Mouse (Mus musculus): ENCODE measurements around the gene Narf. TPM values are rescaled to one million over a fixed set of nuclear protein-coding genes. Genes with fewer than 3 reads are reported as not detected.

Gene Narf
- polyA plus RNA-seq, 1 experiment from 2014 or later, result 121 TPM

DNA sequence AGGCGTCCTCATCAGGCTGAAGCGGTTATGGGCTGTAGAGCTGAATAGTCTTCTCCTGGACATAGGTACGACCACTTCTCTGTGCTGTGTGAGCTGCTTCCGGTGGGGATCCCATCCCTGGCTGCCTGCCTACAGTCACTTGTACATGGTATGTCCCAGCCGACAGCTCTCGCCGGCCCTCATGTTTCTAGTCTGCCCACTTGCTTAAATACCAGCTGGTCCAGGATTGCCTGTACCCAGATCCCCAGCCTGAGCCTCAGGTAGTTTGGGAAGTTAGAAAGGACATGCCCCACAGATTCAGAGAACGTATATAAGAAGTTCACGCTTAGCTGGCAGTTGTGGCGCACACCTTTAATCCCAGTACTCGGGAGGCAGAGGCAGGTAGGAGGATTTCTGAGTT, 17.3 kb upstream of the Narf start:
- Histone ChIP-seq H3K27ac (no peak overlapping the region), H3K9ac (no peak overlapping the region), H3K27me3 (replicated peaks) (no peaks in the 10 kb centered on the region), H3K9me3 (replicated peaks) (no peaks in the 10 kb centered on the region), H3K4me3 (no peak overlapping the region), H3K4me2 (no peak overlapping the region), H3K36me3 (peaks cover 77% of the 10 kb centered on the region), H3K4me1 (peaks cover 3% of the 10 kb centered on the region; the same call in 1 of the 2 replicates)
- ATAC-seq, result no peak
- 85% methylated on average over 11 of the region's 11 CpGs for WGBS (ENCODE audit: insufficient replicate concordance)

DNA sequence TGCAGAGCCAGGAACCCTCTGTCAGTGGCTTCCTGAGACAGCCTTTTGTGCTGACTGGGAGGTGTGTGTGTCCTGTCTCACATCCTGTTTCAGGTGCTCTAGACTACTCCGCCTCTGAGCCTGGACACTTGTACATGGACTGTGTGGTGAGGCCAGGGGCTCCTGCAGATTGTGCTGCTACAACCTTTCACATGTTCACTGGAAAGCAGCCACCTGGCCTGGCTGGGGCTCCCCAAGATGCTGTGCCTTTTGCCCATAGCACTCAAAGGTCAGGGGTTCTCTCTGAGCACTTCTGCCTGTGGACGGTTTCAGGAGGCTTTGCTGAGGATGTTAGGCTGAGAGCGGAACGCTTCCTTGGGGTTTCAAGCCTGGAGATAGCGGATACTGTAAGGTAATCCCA, 16.3 kb upstream of the Narf start:
- WGBS (ENCODE audit: insufficient replicate concordance), result 81% methylated on average over 5 of the region's 5 CpGs
- H3K9ac ChIP-seq, result no peak overlapping the region
- no peak overlapping the region for H3K4me2 ChIP-seq
- peaks cover 4% of the 10 kb centered on the region; the same call in 1 of the 2 replicates for H3K4me1 ChIP-seq
- H3K4me3 ChIP-seq, result no peak overlapping the region
- H3K27me3 ChIP-seq (replicated peaks), result no peaks in the 10 kb centered on the region
- no peak overlapping the region for H3K27ac ChIP-seq
- peaks cover 87% of the 10 kb centered on the region for H3K36me3 ChIP-seq
- no peaks in the 10 kb centered on the region for H3K9me3 ChIP-seq (replicated peaks)
- ATAC-seq, result no peak

DNA sequence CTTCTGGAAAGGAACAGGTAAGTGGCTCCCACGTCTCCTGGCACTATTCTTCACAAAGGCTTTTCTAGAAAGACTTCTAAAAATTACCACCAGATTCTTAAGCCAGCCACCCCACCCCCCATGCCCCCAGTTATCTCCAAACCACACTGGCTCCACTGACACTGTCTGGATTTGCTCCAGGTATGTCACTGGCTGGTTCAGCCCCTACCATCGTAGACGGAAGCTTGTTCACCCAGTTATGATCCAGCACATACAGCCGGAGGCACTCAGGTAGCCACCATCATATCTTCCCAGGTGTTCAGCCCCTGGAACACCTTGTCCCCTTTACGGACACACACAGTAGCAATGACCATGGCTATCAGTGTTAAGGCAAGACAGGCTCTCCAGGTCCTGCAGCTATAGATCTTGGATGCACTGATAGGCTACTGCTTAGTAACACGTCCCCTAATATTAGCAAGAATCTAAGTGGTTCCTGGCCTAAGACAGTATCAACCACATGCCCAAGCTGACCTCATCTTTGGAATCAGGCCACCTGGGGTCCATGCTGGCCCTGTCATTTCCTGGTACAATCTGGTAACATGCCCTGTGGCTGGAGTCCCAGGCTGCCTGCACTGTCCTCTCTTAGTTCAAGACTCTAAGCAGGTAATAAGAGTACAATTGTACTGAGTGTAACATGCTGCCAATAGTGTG, 15.6 kb upstream of the Narf start:
- Histone ChIP-seq H3K4me2 (no peak overlapping the region), H3K36me3 (peaks cover 91% of the 10 kb centered on the region), H3K27me3 (replicated peaks) (no peaks in the 10 kb centered on the region), H3K9ac (no peak overlapping the region), H3K4me1 (peaks cover 7% of the 10 kb centered on the region; the same call in 1 of the 2 replicates), H3K27ac (no peak overlapping the region), H3K4me3 (no peak overlapping the region), H3K9me3 (replicated peaks) (no peaks in the 10 kb centered on the region)
- 75% methylated on average over 6 of the region's 6 CpGs for WGBS (ENCODE audit: insufficient replicate concordance)
- ATAC-seq, result no peak

DNA sequence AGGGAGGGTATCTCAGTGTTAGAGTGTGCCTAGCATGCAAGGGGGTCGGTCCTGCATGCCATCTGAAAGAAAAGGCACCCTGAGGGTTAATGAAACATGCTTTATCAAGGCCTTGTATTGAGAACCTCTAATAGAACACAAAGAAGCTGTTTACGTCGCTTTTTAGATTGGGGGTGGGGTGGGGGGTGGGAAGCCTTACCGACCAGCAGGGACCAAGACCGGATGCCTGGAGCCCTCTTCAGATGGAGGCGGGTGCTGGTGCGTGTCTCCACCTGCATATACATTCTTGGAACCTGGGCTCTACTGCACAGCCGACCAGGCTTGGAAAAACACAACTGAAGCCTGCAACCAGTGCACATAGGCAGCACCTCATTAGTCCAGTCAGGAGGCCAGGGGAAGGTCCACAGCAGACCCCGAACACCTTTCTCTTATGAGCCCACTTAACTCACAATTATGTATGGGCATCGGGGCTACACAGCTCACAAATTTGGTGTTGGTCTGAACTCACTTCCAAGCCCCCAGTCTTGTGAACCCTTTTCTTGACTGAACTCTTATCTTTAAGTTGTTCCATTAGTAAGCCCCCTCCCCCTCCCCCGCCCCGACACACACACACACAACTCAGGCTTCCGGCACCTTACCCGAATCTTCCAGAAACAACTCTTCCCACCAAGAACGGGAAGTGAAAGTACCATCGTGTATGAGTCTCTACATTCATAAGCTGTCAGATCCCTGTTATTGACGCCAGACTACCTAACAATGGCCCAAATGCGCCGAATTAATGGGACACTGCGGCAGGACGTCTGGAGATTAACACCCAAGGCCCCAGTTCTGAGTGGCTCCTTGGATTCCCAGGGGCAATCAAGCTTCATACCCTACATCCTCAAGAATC, 8.7 kb upstream of the Narf start:
- WGBS (ENCODE audit: insufficient replicate concordance), result 15% methylated on average over 21 of the region's 21 CpGs
- ATAC-seq, result peak; percentile 2; the same call in 1 of the 2 replicates
- peak overlapping the region; percentile 87 for H3K27ac ChIP-seq
- peak overlapping the region; percentile 83 for H3K4me3 ChIP-seq
- no peaks in the 10 kb centered on the region for H3K27me3 ChIP-seq (replicated peaks)
- H3K9me3 ChIP-seq (replicated peaks), result no peaks in the 10 kb centered on the region
- H3K36me3 ChIP-seq, result peaks cover 44% of the 10 kb centered on the region
- peak overlapping the region; percentile 88 for H3K4me2 ChIP-seq
- H3K9ac ChIP-seq, result peak overlapping the region; percentile 85
- H3K4me1 ChIP-seq, result peaks cover 60% of the 10 kb centered on the region

DNA sequence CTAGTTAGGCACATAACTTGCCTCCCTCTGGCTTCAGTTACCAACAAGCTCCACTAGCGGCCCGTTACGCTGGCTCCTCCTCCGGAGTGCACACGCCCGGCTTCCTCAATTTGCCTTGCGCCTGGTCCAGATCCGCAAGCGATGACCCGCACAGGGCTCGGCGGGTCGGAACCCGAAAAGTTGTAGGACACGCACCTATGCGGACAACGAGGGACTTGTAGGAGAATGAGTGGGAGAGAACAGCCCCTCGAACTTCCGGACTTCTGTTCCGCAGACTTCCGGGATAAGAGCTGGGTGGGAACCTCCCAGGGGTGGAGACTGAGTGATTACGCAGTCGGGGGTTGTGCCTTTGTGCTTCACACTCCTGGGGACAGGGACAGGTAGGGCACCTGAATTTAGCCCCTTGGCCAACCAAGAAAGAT, 8.0 kb upstream of the Narf start, which contains the start of gene Cybc1:
TSS of gene Cybc1 (minus strand) at position 305 of the 422 bp plus-strand sequence.
- H3K4me3 ChIP-seq, result peak within 1 kb of the TSS; percentile 83
- H3K4me2 ChIP-seq, result peak within 1 kb of the TSS; percentile 88
- no peaks in the 10 kb centered on the region for H3K9me3 ChIP-seq (replicated peaks)
- H3K36me3 ChIP-seq, result peaks cover 38% of the 10 kb centered on the region
- H3K27me3 ChIP-seq (replicated peaks), result no peaks in the 10 kb centered on the region
- peak within 1 kb of the TSS; percentile 87 for H3K27ac ChIP-seq
- peak; percentile 91 for ATAC-seq
- 3% methylated on average over 23 of the region's 23 CpGs for WGBS (ENCODE audit: insufficient replicate concordance)
- peak within 1 kb of the TSS; percentile 85 for H3K9ac ChIP-seq
- peaks cover 65% of the 10 kb centered on the region for H3K4me1 ChIP-seq

DNA sequence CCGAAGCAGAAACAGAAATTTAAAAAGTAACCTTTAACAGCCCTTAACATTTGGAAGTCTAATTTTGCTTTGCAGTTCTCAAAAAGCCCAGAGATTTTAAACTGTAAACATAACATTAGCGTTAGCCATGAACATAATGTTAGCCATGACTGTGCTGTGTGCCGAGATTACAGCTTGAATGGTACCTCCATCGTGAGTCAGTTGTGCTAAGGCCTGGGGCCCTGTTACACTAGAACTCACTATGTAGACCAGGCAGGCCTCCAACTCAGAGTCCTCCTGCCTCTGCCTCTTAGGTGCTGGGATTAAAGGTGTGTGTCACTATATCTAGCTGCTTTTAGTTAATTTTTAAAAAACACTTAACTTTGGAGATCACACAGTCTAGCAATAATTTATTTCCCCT, 5.9 kb upstream of the Narf start:
- H3K27ac ChIP-seq, result peak overlapping the region; percentile 90
- H3K4me1 ChIP-seq, result peaks cover 75% of the 10 kb centered on the region
- 69% methylated on average over 4 of the region's 4 CpGs for WGBS (ENCODE audit: insufficient replicate concordance)
- H3K9me3 ChIP-seq (replicated peaks), result no peaks in the 10 kb centered on the region
- no peak for ATAC-seq
- H3K36me3 ChIP-seq, result peaks cover 16% of the 10 kb centered on the region
- 0 out of 2 replicates have a peak overlapping the region, but pooled peaks have one; percentile 6 for H3K4me2 ChIP-seq
- H3K4me3 ChIP-seq, result no peak overlapping the region
- H3K9ac ChIP-seq, result no peak overlapping the region
- no peaks in the 10 kb centered on the region for H3K27me3 ChIP-seq (replicated peaks)

DNA sequence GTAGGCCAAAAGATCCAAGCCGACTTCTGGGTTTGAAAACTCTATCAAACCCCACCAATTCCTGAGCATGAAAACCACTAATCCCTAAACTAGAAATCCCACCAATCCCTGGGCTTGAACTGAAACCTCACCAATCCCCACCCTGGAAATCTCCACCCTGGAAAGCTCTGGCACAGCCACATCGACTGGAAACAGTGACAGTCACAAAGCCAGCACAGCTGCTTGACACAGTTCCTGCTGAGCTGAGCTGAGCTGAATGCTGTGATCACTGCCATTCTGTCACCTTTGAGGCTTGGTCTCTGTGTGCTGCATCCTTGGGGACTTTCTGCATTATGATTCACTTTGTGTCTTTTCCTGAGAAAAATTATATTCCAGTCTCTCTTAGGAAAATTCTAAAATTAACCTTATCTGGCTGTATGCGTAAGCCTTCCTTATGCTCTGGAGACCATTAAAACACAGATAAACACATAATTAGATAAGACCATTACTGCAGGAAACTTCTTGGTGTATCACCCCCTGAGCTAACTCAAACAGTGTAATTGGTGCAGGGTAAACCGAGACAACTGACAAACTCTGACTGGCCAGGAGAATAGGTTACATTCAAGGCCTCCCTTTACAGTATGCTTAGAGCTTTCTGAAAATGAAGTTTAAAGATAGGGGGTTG, 5.3 kb upstream of the Narf start:
- no peak overlapping the region for H3K4me3 ChIP-seq
- ATAC-seq, result no peak
- H3K9me3 ChIP-seq (replicated peaks), result no peaks in the 10 kb centered on the region
- H3K4me1 ChIP-seq, result peaks cover 77% of the 10 kb centered on the region
- no peaks in the 10 kb centered on the region for H3K27me3 ChIP-seq (replicated peaks)
- WGBS (ENCODE audit: insufficient replicate concordance), result 23% methylated on average over 4 of the region's 4 CpGs
- peak overlapping the region; percentile 10; the same call in 1 of the 2 replicates for H3K9ac ChIP-seq
- H3K4me2 ChIP-seq, result peak overlapping the region; percentile 37
- H3K36me3 ChIP-seq, result peaks cover 10% of the 10 kb centered on the region
- H3K27ac ChIP-seq, result peak overlapping the region; percentile 90

DNA sequence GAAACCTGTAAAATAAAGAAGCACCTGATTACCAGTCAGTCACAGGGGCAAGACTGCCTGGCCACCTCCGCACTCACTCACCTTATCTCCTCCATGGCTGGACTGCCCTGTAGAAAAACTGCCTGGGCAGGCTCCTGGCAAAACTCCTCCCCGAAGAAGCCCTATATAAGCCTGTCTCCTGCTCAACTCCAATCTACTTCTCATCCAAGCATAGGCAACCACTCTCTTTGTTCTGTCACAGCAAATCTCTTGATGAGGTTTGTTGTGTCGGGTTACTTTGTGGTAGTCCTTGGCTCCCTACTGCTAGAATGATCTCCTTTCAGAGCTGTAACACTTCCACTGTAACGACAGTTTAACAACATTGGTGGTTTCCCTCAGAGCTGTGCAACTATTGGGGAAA, 4.3 kb upstream of the Narf start:
- Histone ChIP-seq H3K27me3 (replicated peaks) (no peaks in the 10 kb centered on the region), H3K9ac (peak overlapping the region; percentile 46; the same call in 1 of the 2 replicates), H3K4me3 (no peak overlapping the region), H3K4me1 (peaks cover 67% of the 10 kb centered on the region), H3K36me3 (peaks cover 2% of the 10 kb centered on the region; the same call in 1 of the 2 replicates), H3K9me3 (replicated peaks) (no peaks in the 10 kb centered on the region), H3K4me2 (peak overlapping the region; percentile 8; the same call in 1 of the 2 replicates), H3K27ac (peak overlapping the region; percentile 72)
- no peak for ATAC-seq
- 30% methylated on average over 4 of the region's 4 CpGs for WGBS (ENCODE audit: insufficient replicate concordance)

DNA sequence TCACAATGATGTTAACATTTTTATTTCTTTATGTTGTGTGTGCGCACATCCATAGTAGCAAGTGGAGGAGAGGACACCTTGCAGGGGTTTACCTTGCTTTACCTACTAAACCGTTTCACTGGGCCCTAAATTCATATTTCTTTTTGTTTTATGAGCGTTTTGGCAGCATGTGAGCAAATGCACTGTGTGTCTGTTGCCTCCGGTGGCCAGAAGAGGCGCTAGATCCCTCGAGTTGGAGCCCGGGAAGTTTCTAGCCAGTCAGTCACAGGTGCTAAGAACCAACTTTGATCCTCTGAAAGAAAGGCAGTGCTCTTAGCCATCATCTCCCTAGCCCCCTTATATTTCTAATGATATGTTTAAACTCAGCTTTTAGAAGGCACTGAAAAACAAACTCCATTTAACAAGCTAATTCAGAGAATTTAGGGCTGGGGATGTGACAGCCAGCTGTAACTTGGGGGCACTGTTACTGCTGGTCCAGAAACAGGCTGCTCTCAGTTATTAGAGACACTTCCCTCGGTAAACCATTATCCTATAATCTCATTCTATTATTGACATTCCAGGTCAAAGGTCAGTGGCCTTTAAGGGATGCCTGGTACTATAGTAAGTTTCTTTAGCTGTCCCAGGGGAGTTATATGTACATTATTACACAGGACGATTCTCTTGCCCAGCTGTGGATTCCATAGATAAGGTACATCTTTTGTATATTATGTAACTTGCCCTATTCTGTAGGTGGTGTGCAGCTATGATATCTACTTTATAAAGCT, 1.4 kb upstream of the Narf start:
- H3K4me3 ChIP-seq, result peak overlapping the region; percentile 92
- H3K4me2 ChIP-seq, result peak overlapping the region; percentile 68
- no peaks in the 10 kb centered on the region for H3K27me3 ChIP-seq (replicated peaks)
- no peak for ATAC-seq
- peak overlapping the region; percentile 99 for H3K27ac ChIP-seq
- H3K9ac ChIP-seq, result peak overlapping the region; percentile 74
- peaks cover 63% of the 10 kb centered on the region for H3K4me1 ChIP-seq
- H3K9me3 ChIP-seq (replicated peaks), result no peaks in the 10 kb centered on the region
- H3K36me3 ChIP-seq, result peaks cover 18% of the 10 kb centered on the region
- 20% methylated on average over 9 of the region's 9 CpGs for WGBS (ENCODE audit: insufficient replicate concordance)

DNA sequence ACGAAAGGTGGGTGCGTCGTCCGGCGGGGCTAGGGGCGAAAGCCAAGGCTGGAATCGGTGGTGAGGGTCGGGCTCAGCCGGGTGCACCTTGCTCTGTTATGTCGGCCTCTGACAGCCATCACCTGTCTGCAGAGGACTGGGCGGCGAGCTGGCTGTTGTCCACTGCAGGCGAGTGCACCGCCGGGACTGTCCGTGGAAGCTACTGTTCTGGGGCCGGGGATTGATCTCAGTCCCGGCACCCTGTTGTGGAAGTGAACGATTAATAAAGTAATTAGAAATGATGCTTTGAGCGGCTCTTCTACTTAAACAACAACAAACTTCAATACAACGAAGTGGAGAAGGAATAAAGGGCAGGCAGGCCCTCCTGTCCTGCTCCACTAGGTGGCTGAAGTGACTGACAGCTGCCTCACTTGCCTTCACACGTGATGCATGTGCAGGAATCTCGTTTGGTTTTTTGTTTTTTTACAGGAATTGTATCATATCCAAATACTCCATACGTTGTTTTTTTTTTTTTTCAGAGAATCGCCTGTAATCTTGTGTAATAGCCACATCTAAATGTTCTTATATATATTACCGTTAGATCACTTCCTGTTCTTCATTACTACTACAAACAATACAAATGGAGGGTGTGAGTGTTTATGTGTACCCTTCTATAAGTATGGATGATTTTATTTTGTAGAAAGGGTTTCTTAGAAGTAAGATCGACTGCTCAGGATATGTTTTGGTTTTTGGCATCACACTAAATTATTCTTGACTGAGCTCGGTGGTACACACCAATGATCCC, 484 bp downstream of the Narf start:
- Histone ChIP-seq H3K36me3 (peaks cover 37% of the 10 kb centered on the region), H3K9ac (peak overlapping the region; percentile 91), H3K4me2 (peak overlapping the region; percentile 82), H3K27me3 (replicated peaks) (no peaks in the 10 kb centered on the region), H3K27ac (peak overlapping the region; percentile 99), H3K4me3 (peak overlapping the region; percentile 92), H3K4me1 (peaks cover 64% of the 10 kb centered on the region), H3K9me3 (replicated peaks) (no peaks in the 10 kb centered on the region)
- peak; percentile 18 for ATAC-seq
- 3% methylated on average over 28 of the region's 28 CpGs for WGBS (ENCODE audit: insufficient replicate concordance)

Data from liver, embryonic 12.5 days (tissue).